Mouse (Mus musculus) lung, embryonic 16.5 days (tissue): Measurements from ENCODE around the gene Sem1. TPM values are rescaled to one million over a fixed set of nuclear protein-coding genes. Genes with fewer than 3 reads are reported as not detected.

ENCODE experiments used
- ATAC-seq: fragments of 200-750 bp; cut with Nextera tagmentation; 2 replicates; pipeline ENCODE4 v1.8.0; 2017; ENCODE audit warnings: low read depth, mild to moderate bottlenecking, moderate library complexity
- H3K27ac ChIP-seq: fragments of 300-500 bp; sonication (generic); 2 replicates; pipeline ENCODE4 v1.5.1; 2014; ENCODE audit warnings: mild to moderate bottlenecking, control low read depth, low read length
- H3K27me3 ChIP-seq: fragments of 300-500 bp; sonication (generic); 2 replicates; pipeline ENCODE4 v1.6.1; 2014; ENCODE audit warnings: low read depth, low read length, mixed read lengths; ENCODE audit not compliant: control insufficient read depth, insufficient read depth
- H3K36me3 ChIP-seq: fragments of 300-500 bp; sonication (generic); 2 replicates; pipeline ENCODE4 v1.6.1; 2014; ENCODE audit warnings: low read length; ENCODE audit not compliant: control insufficient read depth, insufficient read depth
- H3K4me1 ChIP-seq: fragments of 300-500 bp; sonication (generic); replicated peaks from 2 replicates; pipeline ENCODE4 v1.6.1; 2014; ENCODE audit warnings: low read length, mixed read lengths; ENCODE audit not compliant: control insufficient read depth, insufficient read depth
- H3K4me2 ChIP-seq: fragments of 300-500 bp; sonication (generic); 2 replicates; pipeline ENCODE4 v1.6.1; 2014; ENCODE audit warnings: low read depth, low read length, control low read depth
- H3K4me3 ChIP-seq: fragments of 300-500 bp; sonication (generic); 2 replicates; pipeline ENCODE4 v1.5.1; 2014; ENCODE audit warnings: mild to moderate bottlenecking, low read length, control low read depth
- H3K9ac ChIP-seq: fragments of 300-500 bp; sonication (generic); 2 replicates; pipeline ENCODE4 v1.6.1; 2014; ENCODE audit warnings: low read length, control low read depth
- H3K9me3 ChIP-seq: fragments of 300-500 bp; sonication (generic); 2 replicates; pipeline ENCODE4 v1.6.1; 2016; ENCODE audit warnings: low read length; ENCODE audit not compliant: control insufficient read depth
- WGBS: fragments of 180-500 bp; shearing (Covaris S2); extraction: QIAGEN DNeasy Blood & Tissue Kit; methylation state at CpG from one replicate; pipeline ENCODE4 v1.1.7; 2014; 5-methylcytosine and 5-hydroxymethylcytosine counted together
- polyA plus RNA-seq: library from polyadenylated mRNA; unstranded; fragments of >200 nt; fragmentation: Nextera tagmentation; extraction: Ambion mirVana; gene quantifications from 2 replicates; pipeline ENCODE4 v1.2.1, GENCODE M21; 2015

Gene Sem1
- polyA plus RNA-seq, 1 experiment from 2014 or later = 254 TPM

GRCm38 (mm10) chr6:6568436-6568835, 10.0 kb downstream of the Sem1 start:
- no peaks in the 10 kb centered on the region for H3K27me3 ChIP-seq
- no peak for ATAC-seq
- H3K9me3 ChIP-seq = no peaks in the 10 kb centered on the region
- no peak overlapping the region for H3K4me2 ChIP-seq
- no peak overlapping the region for H3K4me3 ChIP-seq
- WGBS = 88% methylated on average over 3 of the region's 3 CpGs
- no peak overlapping the region for H3K27ac ChIP-seq
- H3K4me1 ChIP-seq = no peaks in the 10 kb centered on the region
- no peaks in the 10 kb centered on the region for H3K36me3 ChIP-seq
- no peak overlapping the region for H3K9ac ChIP-seq

- Histone ChIP-seq H3K27me3 (no peaks in the 10 kb centered on the region), H3K36me3 (peaks cover 5% of the 10 kb centered on the region), H3K4me1 (no peaks in the 10 kb centered on the region), H3K9me3 (no peaks in the 10 kb centered on the region), H3K4me3 (no peak overlapping the region), H3K9ac (no peak overlapping the region), H3K27ac (no peak overlapping the region), H3K4me2 (no peak overlapping the region)
- WGBS = 61% methylated on average over 5 of the region's 5 CpGs
- no peak for ATAC-seq
Measured at GRCm38 (mm10) chr6:6563691-6564090, 14.8 kb downstream of the Sem1 start.

- no peak overlapping the region for H3K4me3 ChIP-seq
- H3K9ac ChIP-seq = no peak overlapping the region
- ATAC-seq = no peak
- no peaks in the 10 kb centered on the region for H3K27me3 ChIP-seq
- H3K4me2 ChIP-seq = no peak overlapping the region
- H3K36me3 ChIP-seq = peaks cover 7% of the 10 kb centered on the region
- 69% methylated on average over 5 of the region's 5 CpGs for WGBS
- H3K27ac ChIP-seq = no peak overlapping the region
- no peaks in the 10 kb centered on the region for H3K4me1 ChIP-seq
- no peaks in the 10 kb centered on the region for H3K9me3 ChIP-seq
Measured at GRCm38 (mm10) chr6:6562716-6563115, 15.7 kb downstream of the Sem1 start.

GRCm38 (mm10) chr6:6557647-6558046, 20.8 kb downstream of the Sem1 start:
- Histone ChIP-seq H3K4me2 (no peak overlapping the region), H3K36me3 (peaks cover 21% of the 10 kb centered on the region), H3K27me3 (no peaks in the 10 kb centered on the region), H3K27ac (no peak overlapping the region), H3K9me3 (no peaks in the 10 kb centered on the region), H3K4me3 (no peak overlapping the region), H3K9ac (no peak overlapping the region), H3K4me1 (no peaks in the 10 kb centered on the region)
- no peak for ATAC-seq
- 95% methylated on average over 1 of the region's 1 CpGs for WGBS

- H3K9me3 ChIP-seq = no peaks in the 10 kb centered on the region
- no peak for ATAC-seq
- no peak overlapping the region for H3K9ac ChIP-seq
- H3K4me3 ChIP-seq = no peak overlapping the region
- WGBS = 50% methylated on average over 6 of the region's 6 CpGs
- no peaks in the 10 kb centered on the region for H3K27me3 ChIP-seq
- H3K4me2 ChIP-seq = no peak overlapping the region
- peaks cover 4% of the 10 kb centered on the region for H3K4me1 ChIP-seq
- H3K36me3 ChIP-seq = peaks cover 12% of the 10 kb centered on the region
- no peak overlapping the region for H3K27ac ChIP-seq
Measured at GRCm38 (mm10) chr6:6552006-6552405, 26.5 kb downstream of the Sem1 start.

- Histone ChIP-seq H3K4me1 (peaks cover 4% of the 10 kb centered on the region), H3K4me2 (no peak overlapping the region), H3K27ac (no peak overlapping the region), H3K36me3 (no peaks in the 10 kb centered on the region), H3K9me3 (no peaks in the 10 kb centered on the region), H3K9ac (no peak overlapping the region), H3K27me3 (no peaks in the 10 kb centered on the region), H3K4me3 (no peak overlapping the region)
- 30% methylated on average over 5 of the region's 5 CpGs for WGBS
- ATAC-seq = peak; percentile 69
Measured at GRCm38 (mm10) chr6:6547997-6548396, 30.5 kb downstream of the Sem1 start.

GRCm38 (mm10) chr6:6544255-6544645, 34.2 kb downstream of the Sem1 start:
- Histone ChIP-seq H3K9me3 (no peaks in the 10 kb centered on the region), H3K4me2 (no peak overlapping the region), H3K4me1 (peaks cover 4% of the 10 kb centered on the region), H3K27me3 (no peaks in the 10 kb centered on the region), H3K9ac (no peak overlapping the region), H3K36me3 (no peaks in the 10 kb centered on the region), H3K27ac (no peak overlapping the region), H3K4me3 (no peak overlapping the region)
- 73% methylated on average over 4 of the region's 4 CpGs for WGBS
- no peak for ATAC-seq

- Histone ChIP-seq H3K4me2 (no peak overlapping the region), H3K4me3 (no peak overlapping the region), H3K4me1 (peaks cover 4% of the 10 kb centered on the region), H3K27me3 (no peaks in the 10 kb centered on the region), H3K36me3 (no peaks in the 10 kb centered on the region), H3K9ac (no peak overlapping the region), H3K27ac (no peak overlapping the region), H3K9me3 (no peaks in the 10 kb centered on the region)
- no peak for ATAC-seq
- WGBS = 80% methylated on average over 9 of the region's 9 CpGs
Measured at GRCm38 (mm10) chr6:6543606-6544254, 34.7 kb downstream of the Sem1 start.

- H3K27ac ChIP-seq = no peak overlapping the region
- no peak overlapping the region for H3K9ac ChIP-seq
- no peaks in the 10 kb centered on the region for H3K27me3 ChIP-seq
- no peaks in the 10 kb centered on the region for H3K36me3 ChIP-seq
- H3K9me3 ChIP-seq = no peaks in the 10 kb centered on the region
- ATAC-seq = no peak
- H3K4me1 ChIP-seq = no peaks in the 10 kb centered on the region
- no peak overlapping the region for H3K4me3 ChIP-seq
- no peak overlapping the region for H3K4me2 ChIP-seq
Measured at GRCm38 (mm10) chr6:6542133-6542532, 36.3 kb downstream of the Sem1 start.
